Mouse (Mus musculus) C2C12 (cell line): Measurements from ENCODE around the gene Lrrc7. TPM values are rescaled to one million over a fixed set of nuclear protein-coding genes. Genes with fewer than 3 reads are reported as not detected.

Source experiments
- H3K27me3 ChIP-seq: one replicate; pipeline ENCODE4 v1.6.1; 2011; ENCODE audit not compliant: control insufficient read depth, insufficient read depth, insufficient read length
- H3K36me3 ChIP-seq: one replicate; pipeline ENCODE4 v1.6.1; 2011; ENCODE audit not compliant: control insufficient read depth, insufficient read depth
- H3K4me3 ChIP-seq: one replicate; pipeline ENCODE4 v1.5.1; 2011; ENCODE audit warnings: mild to moderate bottlenecking, control low read depth; ENCODE audit not compliant: poor library complexity, insufficient read depth, severe bottlenecking
- H3K79me2 ChIP-seq: one replicate; pipeline ENCODE4 v1.6.1; 2011; ENCODE audit not compliant: control insufficient read depth, insufficient read depth
- H3K79me3 ChIP-seq: one replicate; pipeline ENCODE4 v1.6.1; 2011; ENCODE audit warnings: low read depth, control low read depth
- H3ac ChIP-seq: one replicate; pipeline ENCODE3; 2011; ENCODE audit warnings: low read depth; ENCODE audit not compliant: control insufficient read depth, insufficient read length
- CEBPB ChIP-seq: IDR thresholded peaks from one replicate; pipeline ENCODE4 v1.6.1; 2011; ENCODE audit warnings: low read depth, mild to moderate bottlenecking, control low read depth, moderate library complexity
- CTCF ChIP-seq: IDR thresholded peaks from one replicate; pipeline ENCODE4 v1.5.1; 2011; ENCODE audit not compliant: control insufficient read depth, insufficient read depth, insufficient read length
- FOSL1 ChIP-seq: IDR thresholded peaks from one replicate; pipeline ENCODE4 v1.8.0; 2011; ENCODE audit warnings: mild to moderate bottlenecking, low read length; ENCODE audit not compliant: poor library complexity, insufficient read depth, severe bottlenecking
- MAX ChIP-seq: IDR thresholded peaks from one replicate; pipeline ENCODE4 v1.6.1; 2011; ENCODE audit warnings: mild to moderate bottlenecking, control low read depth
- MYOD1 ChIP-seq: IDR thresholded peaks from one replicate; pipeline ENCODE4 v1.6.1; 2011; ENCODE audit warnings: low read depth; ENCODE audit not compliant: control insufficient read depth, insufficient read length
- MYOG ChIP-seq: IDR thresholded peaks from one replicate; pipeline ENCODE4 v1.6.1; 2011; ENCODE audit not compliant: control insufficient read depth, insufficient read length; ENCODE audit errors: extremely low read depth
- USF1 ChIP-seq: IDR thresholded peaks from one replicate; pipeline ENCODE4 v1.6.1; 2011; ENCODE audit warnings: low read depth, mild to moderate bottlenecking, control low read depth, moderate library complexity
- polyA plus RNA-seq: library from polyadenylated mRNA; unstranded; fragments of >200 nt; fragmentation: generic; extraction: Trizol; gene quantifications from one replicate; pipeline ENCODE4 v1.2.1, GENCODE M21; 2012; ENCODE audit warnings: missing spikeins

Gene Lrrc7
- polyA plus RNA-seq, 1 experiment: not detected

DNA sequence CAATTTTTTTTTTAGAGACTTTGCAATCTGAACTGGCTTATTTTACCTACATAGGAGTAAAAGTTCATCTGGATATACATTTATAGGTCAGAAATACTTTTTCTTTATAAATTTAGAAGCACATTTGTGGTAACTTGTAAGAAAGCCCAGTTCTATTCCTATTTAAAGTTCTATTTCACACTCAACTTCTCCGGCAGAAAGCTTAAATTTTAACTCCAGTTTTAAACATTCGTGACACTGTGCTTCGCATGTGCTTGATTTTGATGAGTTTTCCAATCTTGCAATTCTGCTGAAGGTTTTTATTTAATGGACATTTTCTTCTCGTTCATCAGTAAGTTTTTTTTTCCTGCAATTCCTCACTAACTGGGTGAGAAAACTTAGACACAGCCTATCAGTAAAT is 205.8 kb downstream of the Lrrc7 start:
- TF ChIP-seq CEBPB (no peak), MAX (no peak), FOSL1 (no peak), CTCF (no peak), MYOG (no peak), USF1 (no peak), MYOD1 (no peak)
- no peak overlapping the region for H3K4me3 ChIP-seq
- H3K79me3 ChIP-seq: no peaks in the 10 kb centered on the region
- H3K36me3 ChIP-seq: no peaks in the 10 kb centered on the region
- no peaks in the 10 kb centered on the region for H3K79me2 ChIP-seq
- no peaks in the 10 kb centered on the region for H3K27me3 ChIP-seq
- H3ac ChIP-seq: no peak overlapping the region

- TF ChIP-seq FOSL1 (no peak), CTCF (no peak), MYOG (no peak)
- H3K79me3 ChIP-seq: no peaks in the 10 kb centered on the region
- no peak overlapping the region for H3ac ChIP-seq
- no peaks in the 10 kb centered on the region for H3K79me2 ChIP-seq
- no peaks in the 10 kb centered on the region for H3K36me3 ChIP-seq
- no peak overlapping the region for H3K4me3 ChIP-seq
- H3K27me3 ChIP-seq: no peaks in the 10 kb centered on the region
Observed at GRCm38 (mm10) chr3:158340808-158341207, 221.2 kb downstream of the Lrrc7 start.

DNA sequence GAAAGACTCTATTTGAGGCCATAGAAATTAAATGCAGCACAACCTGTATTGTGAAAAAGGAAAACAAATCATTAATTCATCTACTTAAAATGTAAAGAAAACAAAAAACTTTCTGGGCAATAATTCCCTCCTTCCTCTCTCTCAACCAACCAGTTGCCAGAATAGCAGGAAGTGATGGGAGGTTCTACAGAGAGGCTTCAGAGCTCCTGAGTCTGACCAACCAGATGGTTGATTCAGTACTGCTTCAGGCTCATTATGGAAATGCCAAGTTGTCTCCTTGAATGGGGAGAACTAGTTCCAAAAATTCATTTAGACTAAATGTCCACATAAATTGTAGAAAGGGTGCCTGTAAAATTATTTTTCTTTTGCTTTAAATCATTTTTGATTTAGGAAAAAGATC is 231.9 kb downstream of the Lrrc7 start:
- TF ChIP-seq USF1 (no peak), FOSL1 (no peak), MYOG (no peak), MAX (no peak)
- Histone ChIP-seq H3ac (no peak overlapping the region), H3K27me3 (no peaks in the 10 kb centered on the region), H3K79me3 (no peaks in the 10 kb centered on the region), H3K36me3 (no peaks in the 10 kb centered on the region), H3K4me3 (no peak overlapping the region), H3K79me2 (no peaks in the 10 kb centered on the region)

- H3K27me3 ChIP-seq: no peaks in the 10 kb centered on the region
- H3K79me3 ChIP-seq: no peaks in the 10 kb centered on the region
- no peak overlapping the region for H3ac ChIP-seq
- no peaks in the 10 kb centered on the region for H3K79me2 ChIP-seq
- TF ChIP-seq FOSL1: no peak
- no peaks in the 10 kb centered on the region for H3K36me3 ChIP-seq
- H3K4me3 ChIP-seq: no peak overlapping the region
Observed at GRCm38 (mm10) chr3:158310391-158310790, 251.6 kb downstream of the Lrrc7 start.

DNA sequence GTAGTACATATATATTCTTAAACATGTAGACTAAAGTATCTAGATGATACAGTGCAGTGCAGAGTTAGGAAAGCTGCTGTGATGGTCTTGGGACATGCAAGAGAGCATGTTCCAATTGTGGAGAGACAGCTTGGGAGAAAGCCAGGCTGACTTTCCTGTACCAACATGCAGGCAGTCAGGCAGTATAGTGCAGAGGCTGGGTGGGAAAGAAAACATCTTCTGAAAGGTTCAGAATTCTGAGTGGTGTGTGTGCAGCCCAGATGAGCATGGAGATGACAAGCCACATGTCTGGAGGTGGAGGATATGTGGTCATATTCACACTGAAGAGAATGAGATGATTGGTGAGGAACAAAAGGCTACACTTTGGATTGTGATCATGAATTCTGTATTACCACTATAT is 254.6 kb downstream of the Lrrc7 start:
- no peak overlapping the region for H3K4me3 ChIP-seq
- no peaks in the 10 kb centered on the region for H3K36me3 ChIP-seq
- no peaks in the 10 kb centered on the region for H3K27me3 ChIP-seq
- no peak overlapping the region for H3ac ChIP-seq
- H3K79me2 ChIP-seq: no peaks in the 10 kb centered on the region
- no peak for TF ChIP-seq CEBPB
- no peak for TF ChIP-seq MYOD1
- TF ChIP-seq USF1: no peak
- TF ChIP-seq FOSL1: no peak
- TF ChIP-seq MYOG: no peak
- no peak for TF ChIP-seq CTCF
- TF ChIP-seq MAX: no peak
- no peaks in the 10 kb centered on the region for H3K79me3 ChIP-seq

GRCm38 (mm10) chr3:158298732-158299131 is 263.3 kb downstream of the Lrrc7 start:
- Histone ChIP-seq H3ac (no peak overlapping the region), H3K79me3 (no peaks in the 10 kb centered on the region), H3K27me3 (no peaks in the 10 kb centered on the region), H3K79me2 (no peaks in the 10 kb centered on the region), H3K36me3 (no peaks in the 10 kb centered on the region), H3K4me3 (no peak overlapping the region)
- TF ChIP-seq MYOD1 (no peak), MYOG (no peak), MAX (no peak), CEBPB (no peak), FOSL1 (no peak), CTCF (no peak), USF1 (no peak)

- H3K79me2 ChIP-seq: no peaks in the 10 kb centered on the region
- H3K36me3 ChIP-seq: no peaks in the 10 kb centered on the region
- no peak overlapping the region for H3K4me3 ChIP-seq
- no peaks in the 10 kb centered on the region for H3K27me3 ChIP-seq
- TF ChIP-seq FOSL1 (no peak), CTCF (no peak), MAX (no peak), CEBPB (no peak), MYOG (no peak), MYOD1 (no peak)
- no peak overlapping the region for H3ac ChIP-seq
- H3K79me3 ChIP-seq: no peaks in the 10 kb centered on the region
Observed at GRCm38 (mm10) chr3:158295041-158295440, 267.0 kb downstream of the Lrrc7 start.
